Mouse (Mus musculus): ENCODE measurements around the gene Upf3a. TPM values are rescaled to one million over a fixed set of nuclear protein-coding genes. Genes with fewer than 3 reads are reported as not detected.
"Not testable (repeated sequence)": the region's sequence is repeated elsewhere in the genome, so short reads cannot be mapped to it uniquely, and the experiment has no call there.

The Upf3a gene
- total and polyA plus RNA-seq, 3 experiments: 29.3 to 39.8 TPM; not detected in 1

DNA sequence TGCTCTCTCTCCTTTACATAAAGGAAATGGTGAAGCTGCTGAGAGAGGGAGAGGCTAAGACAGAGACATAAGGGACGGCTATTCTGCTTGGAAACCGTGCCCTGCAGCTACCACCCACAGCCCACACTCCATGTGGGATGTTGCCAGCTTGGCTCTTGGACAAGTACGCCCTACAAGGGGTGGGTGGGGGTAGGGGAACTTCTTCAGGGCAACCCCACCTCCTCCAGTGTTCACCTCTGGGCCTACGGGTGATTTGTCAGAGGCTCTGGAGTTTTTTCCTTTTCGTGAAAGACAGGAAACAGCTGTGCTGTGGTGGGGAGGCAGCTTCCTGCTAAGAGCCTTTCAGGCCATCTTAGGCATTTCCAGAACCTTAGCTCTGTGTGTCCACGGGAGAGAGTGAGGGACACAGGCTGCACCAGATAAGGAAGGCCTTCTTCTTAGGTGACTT is 45.1 kb upstream of the Upf3a start:
- Histone ChIP-seq H3K36me3 (ENCODE audit: control insufficient read depth in 1 of 2, insufficient read depth in 2 of 2, low read length in 2 of 2) (peaks cover 0 to 5% of the 10 kb centered on the region in 2 experiments; a peak in 1 of 4 replicates), H3K79me2 (ENCODE audit: control insufficient read depth, insufficient read depth, low read length, poor library complexity) (no peaks in the 10 kb centered on the region), H3K4me3 (ENCODE audit: control insufficient read depth in 1 of 2, insufficient read depth in 1 of 2, low read depth in 2 of 2, low read length in 2 of 2) (no peak overlapping the region), H3K27ac (ENCODE audit: control insufficient read depth, low read depth, low read length) (no peak overlapping the region), H3K9ac (ENCODE audit: control insufficient read depth, low read depth, low read length, poor library complexity, severe bottlenecking) (no peak overlapping the region), H3K27me3 (ENCODE audit: control insufficient read depth in 1 of 2, insufficient read depth in 2 of 2, low read length in 2 of 2) (no peaks in the 10 kb centered on the region), H3K4me1 (ENCODE audit: control insufficient read depth in 1 of 2, insufficient read depth in 2 of 2, low read length in 2 of 2) (0 out of 4 replicates have a peak, but pooled peaks cover 0 to 6% of the 10 kb centered on the region in 2 experiments), H3K9me3 (replicated peaks; ENCODE audit: insufficient read depth, low read length) (no peaks in the 10 kb centered on the region)
- no peak for TF ChIP-seq POLR2AphosphoS5 (IDR thresholded peaks at IDR 0.05; ENCODE audit: borderline replicate concordance, low read depth, low read length)
- no peak for TF ChIP-seq RCOR1 (IDR thresholded peaks at IDR 0.05; ENCODE audit: low read depth, low read length)
- no peak for TF ChIP-seq UBTF (IDR thresholded peaks at IDR 0.05; ENCODE audit: borderline replicate concordance, insufficient read depth, low read depth, low read length)
- no peak for TF ChIP-seq CTCF (IDR thresholded peaks at IDR 0.05 in 2 of 3, conservative IDR thresholded peaks at IDR 0.05 in 1 of 3; ENCODE audit: control insufficient read depth in 1 of 3, insufficient read depth in 1 of 3, low read depth in 2 of 3, low read length in 3 of 3, poor library complexity in 1 of 3, severe bottlenecking in 1 of 3)
- TF ChIP-seq USF1 (IDR thresholded peaks at IDR 0.05; ENCODE audit: low read depth, low read length): no peak
- no peak for TF ChIP-seq KAT2A (conservative IDR thresholded peaks at IDR 0.05; ENCODE audit: low read depth, low read length)
- TF ChIP-seq ETS1 (IDR thresholded peaks at IDR 0.05; ENCODE audit: low read depth, low read length): no peak
- DNase-seq (ENCODE audit: low read depth, low spot score): peak; percentile 27

DNA sequence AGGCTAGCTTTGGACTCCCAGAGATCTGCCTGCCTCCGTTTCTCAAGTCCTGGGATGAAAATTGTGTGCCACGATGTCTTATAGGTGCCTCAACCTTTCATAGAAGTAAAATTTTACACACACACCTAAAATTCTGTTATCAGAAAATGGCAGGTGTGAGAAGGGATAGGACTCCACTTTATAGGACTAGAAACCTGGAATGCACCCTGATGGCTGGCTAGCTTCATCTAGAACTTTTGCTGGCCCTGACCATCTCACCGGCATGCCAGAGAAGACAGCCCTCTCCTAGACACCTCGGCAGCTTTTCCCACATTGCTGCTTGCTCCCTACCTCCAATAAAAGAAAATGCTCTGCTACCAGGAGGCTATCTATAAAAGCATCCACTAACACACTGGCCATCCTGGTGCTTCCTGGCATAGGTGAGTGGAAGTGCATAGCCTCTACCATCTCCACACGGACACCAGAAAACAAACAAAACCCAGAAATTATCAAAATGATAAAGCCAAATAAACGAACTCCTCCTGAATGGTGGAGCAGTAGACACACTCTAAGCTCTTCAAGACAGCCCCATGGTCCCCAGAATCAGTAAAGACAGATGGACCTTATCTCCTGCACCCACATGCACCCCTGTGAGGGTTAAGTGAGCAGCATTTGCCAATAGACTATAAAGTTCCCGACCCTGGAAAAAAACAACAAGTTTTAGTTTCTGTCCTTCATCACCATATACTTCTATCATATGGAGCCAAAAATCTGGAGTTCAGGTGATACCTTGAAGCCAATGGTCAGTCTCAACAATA is 44.4 kb upstream of the Upf3a start:
- no peak overlapping the region for H3K27ac ChIP-seq (ENCODE audit: control insufficient read depth, low read depth, low read length)

DNA sequence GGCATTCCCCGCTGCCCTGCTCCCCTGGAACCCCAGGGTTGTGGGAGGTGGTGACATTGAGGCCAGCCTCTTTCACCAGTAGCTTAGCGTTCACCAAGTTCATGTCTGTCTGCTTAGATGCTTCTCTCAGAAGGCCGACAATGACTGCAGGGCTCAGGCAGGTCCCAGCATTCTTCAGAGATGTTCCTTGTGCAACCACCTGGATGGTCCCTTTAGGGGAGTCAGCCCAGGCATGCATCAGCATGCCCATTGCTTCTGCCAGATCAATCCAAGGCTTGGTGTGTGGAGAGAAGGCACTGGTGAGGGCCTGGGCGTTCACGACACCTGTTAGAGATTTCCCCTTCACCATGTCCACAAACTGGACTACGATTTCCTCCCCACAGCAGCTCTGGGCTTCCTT is 39.2 kb upstream of the Upf3a start:
- not testable (repeated sequence) for H3K27me3 ChIP-seq (ENCODE audit: control insufficient read depth in 1 of 2, insufficient read depth in 2 of 2, low read length in 2 of 2); H3K9me3 ChIP-seq (replicated peaks; ENCODE audit: insufficient read depth, low read length); H3K79me2 ChIP-seq (ENCODE audit: control insufficient read depth, insufficient read depth, low read length, poor library complexity); H3K36me3 ChIP-seq (ENCODE audit: control insufficient read depth in 1 of 2, insufficient read depth in 2 of 2, low read length in 2 of 2); H3K4me1 ChIP-seq (ENCODE audit: control insufficient read depth in 1 of 2, insufficient read depth in 2 of 2, low read length in 2 of 2); DNase-seq (ENCODE audit: low read depth, low spot score); H3K27ac ChIP-seq (ENCODE audit: control insufficient read depth, low read depth, low read length); H3K9ac ChIP-seq (ENCODE audit: control insufficient read depth, low read depth, low read length, poor library complexity, severe bottlenecking); H3K4me3 ChIP-seq (ENCODE audit: control insufficient read depth in 1 of 2, insufficient read depth in 1 of 2, low read depth in 2 of 2, low read length in 2 of 2)

More for the DNA sequence above, 44.4 kb upstream of the Upf3a start:
- TF ChIP-seq EP300 (IDR thresholded peaks at IDR 0.05; ENCODE audit: low read depth in 1 of 2, low read length in 2 of 2) (peak in 1 of 2 experiments; percentile 42; a peak in 2 of 4 replicates), CHD1 (IDR thresholded peaks at IDR 0.05; ENCODE audit: low read depth, low read length) (no peak), JUND (IDR thresholded peaks at IDR 0.05; ENCODE audit: low read depth, low read length) (no peak), MYB (IDR thresholded peaks at IDR 0.05; ENCODE audit: low read depth, low read length) (no peak), E2F4 (IDR thresholded peaks at IDR 0.05; ENCODE audit: borderline replicate concordance, low read depth, low read length) (no peak), ZKSCAN1 (IDR thresholded peaks at IDR 0.05; ENCODE audit: low read depth, low read length) (no peak), SMC3 (IDR thresholded peaks at IDR 0.05; ENCODE audit: low read depth, low read length) (no peak), TCF12 (IDR thresholded peaks at IDR 0.05; ENCODE audit: low read depth, low read length) (0 out of 2 replicates have a peak, but pooled peaks have one; percentile 7), SIN3A (IDR thresholded peaks at IDR 0.05; ENCODE audit: low read length) (no peak), NRF1 (IDR thresholded peaks at IDR 0.05; ENCODE audit: insufficient read depth, low read depth, low read length, poor library complexity, severe bottlenecking) (no peak), MAFK (IDR thresholded peaks at IDR 0.05; ENCODE audit: borderline replicate concordance, low read depth, low read length) (no peak), MXI1 (IDR thresholded peaks at IDR 0.05; ENCODE audit: low read depth, low read length) (no peak), GATA1 (IDR thresholded peaks at IDR 0.05; ENCODE audit: low read depth, low read length) (peak; percentile 40; the same call in 1 of the 2 replicates), TAL1 (IDR thresholded peaks at IDR 0.05; ENCODE audit: low read length) (peak; percentile 63), MYC (IDR thresholded peaks at IDR 0.05; ENCODE audit: low read depth, low read length) (no peak), TBP (IDR thresholded peaks at IDR 0.05; ENCODE audit: low read depth, low read length) (no peak), HCFC1 (IDR thresholded peaks at IDR 0.05; ENCODE audit: low read depth, low read length) (no peak), ETS1 (IDR thresholded peaks at IDR 0.05; ENCODE audit: low read depth, low read length) (no peak), CTCF (IDR thresholded peaks at IDR 0.05 in 2 of 3, conservative IDR thresholded peaks at IDR 0.05 in 1 of 3; ENCODE audit: control insufficient read depth in 1 of 3, insufficient read depth in 1 of 3, low read depth in 2 of 3, low read length in 3 of 3, poor library complexity in 1 of 3, severe bottlenecking in 1 of 3) (no peak), RAD21 (IDR thresholded peaks at IDR 0.05; ENCODE audit: low read depth, low read length) (no peak), USF1 (IDR thresholded peaks at IDR 0.05; ENCODE audit: low read depth, low read length) (no peak), GABPA (IDR thresholded peaks at IDR 0.05; ENCODE audit: low read depth, low read length) (no peak)
- Histone ChIP-seq H3K79me2 (ENCODE audit: control insufficient read depth, insufficient read depth, low read length, poor library complexity) (no peaks in the 10 kb centered on the region), H3K9ac (ENCODE audit: control insufficient read depth, low read depth, low read length, poor library complexity, severe bottlenecking) (no peak overlapping the region), H3K4me3 (ENCODE audit: control insufficient read depth in 1 of 2, insufficient read depth in 1 of 2, low read depth in 2 of 2, low read length in 2 of 2) (no peak overlapping the region), H3K9me3 (replicated peaks; ENCODE audit: insufficient read depth, low read length) (no peaks in the 10 kb centered on the region), H3K4me1 (ENCODE audit: control insufficient read depth in 1 of 2, insufficient read depth in 2 of 2, low read length in 2 of 2) (0 out of 4 replicates have a peak, but pooled peaks cover 0 to 6% of the 10 kb centered on the region in 2 experiments), H3K36me3 (ENCODE audit: control insufficient read depth in 1 of 2, insufficient read depth in 2 of 2, low read length in 2 of 2) (peaks cover 0 to 5% of the 10 kb centered on the region in 2 experiments; a peak in 1 of 4 replicates), H3K27me3 (ENCODE audit: control insufficient read depth in 1 of 2, insufficient read depth in 2 of 2, low read length in 2 of 2) (no peaks in the 10 kb centered on the region)
- DNase-seq (ENCODE audit: low read depth, low spot score): peak; percentile 25

Data from MEL (cell line).